Mouse (Mus musculus) CH12F3 (cell line): ENCODE measurements at regions not wholly inside any gene's neighbourhood (a gene's known extent, or its start where the extent isn't known, plus 50 kb on each side); places are given as distances from the start of the nearest gene placed in this dataset.

Experiments used
- in situ Hi-C: fragments of 300-500 bp; cut with MboI; formaldehyde crosslinking; loops from 2 replicates; pipeline ENCODE4 v1.14.3; 2020; ENCODE audit warnings: low sequenced_read_pairs

DNA sequence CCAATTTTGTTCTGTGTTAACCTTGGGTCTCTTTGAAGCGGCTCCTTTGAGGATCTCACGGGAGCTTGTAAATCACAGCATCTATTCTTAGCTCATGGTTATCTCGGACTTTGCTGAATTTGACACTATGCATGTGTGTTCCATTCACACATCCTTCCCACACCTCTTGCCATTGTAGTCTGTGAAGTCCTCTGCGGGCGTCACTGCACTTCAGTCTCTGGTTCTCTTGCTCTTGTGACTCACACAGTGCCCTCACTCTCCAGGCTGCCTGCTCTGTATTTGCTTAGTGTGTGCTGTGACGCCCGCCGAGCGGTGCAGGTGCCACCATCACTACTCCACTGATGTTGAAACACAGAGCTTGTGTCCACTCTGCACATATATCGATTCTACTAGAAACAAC is 1271.2 kb downstream of the Synb start:
- in situ Hi-C loops: no loop called here

- in situ Hi-C loops: no loop called here
These were observed 1272.9 kb downstream of the Synb start for GRCm38 (mm10) chr14:68021240-68021639.

DNA sequence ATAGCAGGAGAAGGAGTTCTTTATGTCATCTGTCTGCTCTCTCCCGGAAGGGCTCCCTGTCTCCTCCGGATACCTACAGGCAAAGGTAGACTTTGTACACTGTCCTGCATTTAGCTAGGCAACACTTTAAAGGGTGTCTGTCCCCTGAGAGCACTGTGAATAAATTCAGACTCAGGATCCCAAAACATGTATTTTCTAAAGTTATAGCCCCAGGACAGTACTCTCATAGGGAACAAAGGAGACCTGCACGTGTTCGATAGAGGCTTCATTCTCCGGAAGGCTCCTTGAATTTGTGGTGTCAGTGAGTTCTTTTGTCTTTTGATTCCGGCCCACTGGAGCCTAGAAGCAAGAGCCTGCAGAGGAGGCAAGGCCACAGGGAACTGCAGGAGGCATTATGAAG is 1273.3 kb downstream of the Synb start:
- in situ Hi-C loops: no loop called here

GRCm38 (mm10) chr14:68018686-68019085 is 1275.4 kb downstream of the Synb start:
- in situ Hi-C loops: no loop called here

DNA sequence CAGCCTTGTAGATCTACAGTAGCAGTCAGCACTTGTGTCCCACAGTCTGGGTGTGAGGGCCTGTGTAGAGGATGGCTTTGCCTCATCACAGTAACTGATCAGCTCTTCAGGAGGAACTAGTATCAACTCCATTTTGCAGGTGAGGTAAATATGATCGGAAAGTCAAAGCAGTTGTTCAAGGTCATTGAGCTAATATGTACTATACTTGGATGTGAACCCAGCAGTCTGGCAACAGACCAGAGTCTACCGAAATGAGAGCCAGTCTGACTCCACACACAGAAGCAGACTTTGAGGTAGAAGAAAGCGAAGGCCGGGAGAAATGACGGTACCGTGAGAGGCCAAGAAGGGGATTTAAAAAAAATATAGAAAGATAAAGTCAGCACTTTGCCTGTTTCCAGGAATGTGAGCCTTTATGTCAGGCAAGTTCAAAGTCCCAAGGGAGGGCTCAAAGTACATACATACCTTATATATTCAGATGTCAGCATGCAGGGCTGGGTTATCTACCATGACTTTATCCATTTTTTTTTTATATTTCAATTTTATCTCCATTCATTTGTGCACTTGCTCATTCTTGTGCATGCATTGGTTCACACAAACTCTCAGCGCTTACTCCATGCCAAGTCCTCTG is 1297.2 kb downstream of the Synb start:
- in situ Hi-C loops: loop anchor here (5.0 to 10.0 kb wide), 2 partner anchors 155 to 498 kb away; no protein-coding TSS in a partner anchor

DNA sequence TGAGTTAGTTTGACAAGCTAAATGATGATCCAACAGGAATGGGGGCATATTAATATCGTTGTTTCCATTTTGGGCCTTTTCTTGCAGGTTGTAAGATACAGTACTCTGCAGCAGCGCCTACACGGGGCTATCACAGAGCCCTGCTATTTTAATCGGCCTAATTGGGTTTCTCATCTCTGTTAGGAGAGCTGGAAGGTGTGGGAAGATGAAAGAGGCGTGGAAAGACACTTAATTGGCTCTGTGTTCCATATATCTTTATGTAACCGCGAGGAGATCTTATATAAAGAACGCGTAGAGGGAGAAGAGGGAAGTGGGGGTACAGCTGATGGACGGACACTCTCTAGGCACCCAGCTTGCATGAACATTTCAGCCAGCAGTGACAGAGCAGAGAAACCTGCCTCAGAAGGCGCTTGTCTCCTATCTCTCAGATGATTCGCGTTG is 1300.5 kb downstream of the Synb start:
- in situ Hi-C loops: loop anchor here (10.0 kb wide), 1 partner anchor 501 kb away; no protein-coding TSS in a partner anchor

DNA sequence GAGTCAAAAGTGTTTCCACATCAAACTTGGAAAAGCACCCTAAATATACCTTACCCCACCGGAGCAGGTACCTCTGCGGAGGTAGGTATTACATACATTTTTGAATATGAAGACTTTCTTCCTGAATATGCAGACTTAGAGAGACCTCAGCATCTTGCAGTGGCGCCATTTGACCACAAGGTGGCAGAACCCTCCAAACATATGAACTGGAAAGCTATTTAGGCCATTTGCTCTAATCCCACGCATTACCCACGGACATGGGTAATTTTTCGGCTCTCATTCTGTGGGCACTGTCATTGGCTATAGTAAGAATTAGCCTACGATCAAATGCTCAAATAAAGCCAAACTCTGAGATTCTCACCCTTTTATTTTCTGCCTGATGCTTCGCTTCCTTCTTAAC is 1301.0 kb downstream of the Synb start:
- in situ Hi-C loops: loop anchor here (10.0 kb wide), 1 partner anchor 502 kb away; no protein-coding TSS in a partner anchor

- in situ Hi-C loops: loop anchor here (10.0 kb wide), 1 partner anchor 503 kb away; no protein-coding TSS in a partner anchor
These were observed 1302.0 kb downstream of the Synb start for GRCm38 (mm10) chr14:67992088-67992487.

GRCm38 (mm10) chr14:67990271-67990670 is 1303.8 kb downstream of the Synb start:
- in situ Hi-C loops: loop anchor here (10.0 kb wide), 1 partner anchor 505 kb away; no protein-coding TSS in a partner anchor
